Mouse (Mus musculus) hindbrain, embryonic 16.5 days (tissue): ENCODE measurements around the gene Trappc12. TPM values are rescaled to one million over a fixed set of nuclear protein-coding genes. Genes with fewer than 3 reads are reported as not detected.
A peak's percentile ranks its signal among the peaks of the same experiment; 100 is the strongest.
"Not testable (repeated sequence)": the region's sequence is repeated elsewhere in the genome, so short reads cannot be mapped to it uniquely, and the experiment has no call there.

Experiments used
- ATAC-seq: fragments of 200-750 bp; cut with Nextera tagmentation; 2 replicates; pipeline ENCODE4 v1.8.0; 2017; ENCODE audit warnings: moderate TSS enrichment, moderate library complexity
- H3K27ac ChIP-seq: fragments of 300-500 bp; sonication (generic); 2 replicates; pipeline ENCODE4 v1.5.1; 2014; ENCODE audit warnings: low read depth, mild to moderate bottlenecking, control low read depth, low read length, moderate library complexity
- H3K27me3 ChIP-seq: fragments of 300-500 bp; sonication (generic); replicated peaks from 2 replicates; pipeline ENCODE4 v1.6.1; 2014; ENCODE audit warnings: low read length; ENCODE audit not compliant: control insufficient read depth, insufficient read depth
- H3K36me3 ChIP-seq: fragments of 300-500 bp; sonication (generic); 2 replicates; pipeline ENCODE4 v1.6.1; 2014; ENCODE audit warnings: mild to moderate bottlenecking, low read length, moderate library complexity, mixed read lengths; ENCODE audit not compliant: control insufficient read depth, insufficient read depth
- H3K4me1 ChIP-seq: fragments of 300-500 bp; sonication (generic); 2 replicates; pipeline ENCODE4 v1.6.1; 2014; ENCODE audit warnings: low read depth, low read length; ENCODE audit not compliant: control insufficient read depth, insufficient read depth
- H3K4me2 ChIP-seq: fragments of 300-500 bp; sonication (generic); 2 replicates; pipeline ENCODE4 v1.6.1; 2014; ENCODE audit warnings: mild to moderate bottlenecking, low read length, control low read depth, moderate library complexity
- H3K4me3 ChIP-seq: fragments of 300-500 bp; sonication (generic); 2 replicates; pipeline ENCODE4 v1.5.1; 2014; ENCODE audit warnings: mild to moderate bottlenecking, low read length, control low read depth, moderate library complexity
- H3K9ac ChIP-seq: fragments of 300-500 bp; sonication (generic); 2 replicates; pipeline ENCODE4 v1.6.1; 2014; ENCODE audit warnings: low read depth, mild to moderate bottlenecking, control low read depth, low read length, moderate library complexity
- H3K9me3 ChIP-seq: fragments of 300-500 bp; sonication (generic); 2 replicates; pipeline ENCODE4 v1.6.1; 2014; ENCODE audit warnings: mild to moderate bottlenecking, low read length, moderate library complexity; ENCODE audit not compliant: control insufficient read depth
- WGBS: fragments of 180-500 bp; shearing (Covaris S2); extraction: QIAGEN DNeasy Blood & Tissue Kit; methylation state at CpG from one replicate; pipeline ENCODE4 v1.1.7; 2014; 5-methylcytosine and 5-hydroxymethylcytosine counted together
- polyA plus RNA-seq: library from polyadenylated mRNA; unstranded; fragments of >200 nt; fragmentation: Nextera tagmentation; extraction: Ambion mirVana; gene quantifications from 2 replicates; pipeline ENCODE4 v1.2.1, GENCODE M21; 2015

The Trappc12 gene
- polyA plus RNA-seq, 1 experiment from 2014 or later: 41.4 TPM

DNA sequence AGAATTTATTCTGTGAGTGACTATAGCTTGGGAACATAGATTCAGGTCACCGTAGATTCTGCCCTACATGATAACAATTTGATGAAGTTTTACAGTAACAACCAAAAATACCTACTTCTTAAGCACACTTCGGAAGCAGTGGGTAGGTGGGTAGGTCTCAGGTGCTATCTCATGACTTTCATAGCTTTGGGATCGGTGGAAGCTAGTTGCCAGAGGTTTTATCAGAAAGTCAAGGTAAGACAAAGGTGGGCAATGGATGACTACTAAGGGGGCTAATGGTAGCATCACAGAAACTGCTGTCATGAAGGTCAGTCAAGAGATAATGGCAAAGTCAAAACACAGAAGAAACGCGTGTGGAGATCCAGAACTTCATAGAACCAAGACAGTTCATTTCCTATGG is 604 bp upstream of the Trappc12 start:
- H3K4me2 ChIP-seq: peak overlapping the region; percentile 76
- no peak overlapping the region for H3K9ac ChIP-seq
- no peaks in the 10 kb centered on the region for H3K27me3 ChIP-seq
- peaks cover 9% of the 10 kb centered on the region; the same call in 1 of the 2 replicates for H3K36me3 ChIP-seq
- peaks cover 18% of the 10 kb centered on the region for H3K4me1 ChIP-seq
- H3K27ac ChIP-seq: no peak overlapping the region; the same call in 1 of the 2 replicates
- no peaks in the 10 kb centered on the region for H3K9me3 ChIP-seq
- ATAC-seq: no peak
- H3K4me3 ChIP-seq: no peak overlapping the region
- WGBS: 98% methylated on average over 5 of the region's 5 CpGs

- Histone ChIP-seq H3K36me3 (peaks cover 12% of the 10 kb centered on the region; the same call in 1 of the 2 replicates), H3K9ac (no peak overlapping the region), H3K9me3 (no peaks in the 10 kb centered on the region), H3K27ac (no peak overlapping the region), H3K4me1 (peaks cover 3% of the 10 kb centered on the region; the same call in 1 of the 2 replicates), H3K4me2 (no peak overlapping the region), H3K27me3 (no peaks in the 10 kb centered on the region), H3K4me3 (no peak overlapping the region)
- WGBS: 75% methylated on average over 3 of the region's 3 CpGs
- ATAC-seq: no peak
These were observed 6.9 kb downstream of the Trappc12 start for GRCm38 (mm10) chr12:28743328-28743727.

- WGBS: 93% methylated on average over 3 of the region's 3 CpGs
- no peak overlapping the region for H3K4me3 ChIP-seq
- peaks cover 11% of the 10 kb centered on the region; the same call in 1 of the 2 replicates for H3K36me3 ChIP-seq
These were observed 15.0 kb downstream of the Trappc12 start for GRCm38 (mm10) chr12:28735293-28735692.

GRCm38 (mm10) chr12:28734271-28734670 is 16.0 kb downstream of the Trappc12 start:
- no peak for ATAC-seq
- Histone ChIP-seq H3K9ac (no peak overlapping the region), H3K27ac (no peak overlapping the region), H3K9me3 (no peaks in the 10 kb centered on the region), H3K27me3 (no peaks in the 10 kb centered on the region), H3K4me1 (no peaks in the 10 kb centered on the region), H3K36me3 (peaks cover 13% of the 10 kb centered on the region; the same call in 1 of the 2 replicates), H3K4me2 (no peak overlapping the region), H3K4me3 (no peak overlapping the region)
- WGBS: 91% methylated on average over 1 of the region's 1 CpGs

More at GRCm38 (mm10) chr12:28735293-28735692, 15.0 kb downstream of the Trappc12 start:
- no peak overlapping the region for H3K27ac ChIP-seq
- H3K27me3 ChIP-seq: no peaks in the 10 kb centered on the region
- no peak overlapping the region for H3K4me2 ChIP-seq
- H3K9me3 ChIP-seq: no peaks in the 10 kb centered on the region
- no peaks in the 10 kb centered on the region for H3K4me1 ChIP-seq
- H3K9ac ChIP-seq: no peak overlapping the region
- no peak for ATAC-seq

DNA sequence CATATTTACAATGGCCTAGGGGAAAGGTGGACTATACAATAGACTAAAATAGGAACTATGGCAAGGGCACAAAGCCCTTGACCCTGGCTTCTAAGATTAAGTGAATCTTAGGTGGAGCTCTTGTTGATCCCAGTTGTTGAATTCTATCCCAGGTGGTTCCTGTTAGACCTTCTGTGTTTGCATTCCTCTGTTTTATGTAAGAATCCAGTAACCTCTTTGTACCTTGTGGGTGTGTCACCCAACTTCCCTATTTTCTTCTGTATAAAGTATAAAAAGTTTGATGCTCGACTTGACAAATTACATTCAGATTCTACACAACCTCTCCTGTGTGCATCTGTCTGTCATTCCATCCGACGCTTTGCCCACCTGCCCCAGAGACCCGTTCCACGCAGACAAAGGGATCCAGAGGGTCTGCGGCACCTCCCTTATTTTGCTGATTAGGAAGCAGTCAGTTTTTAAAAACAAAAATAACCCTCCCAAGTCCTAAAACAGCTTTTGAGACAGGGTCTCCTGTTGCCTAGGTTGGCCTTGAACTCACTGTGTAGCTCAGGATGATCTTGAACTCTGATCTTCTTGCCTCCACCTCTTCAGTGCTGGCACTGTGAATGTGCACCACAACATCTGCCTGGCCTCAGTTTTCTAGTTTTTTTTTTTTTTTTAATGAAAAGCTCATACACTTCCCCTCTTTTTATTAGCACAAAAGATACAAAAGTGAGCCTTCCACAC is 16.6 kb downstream of the Trappc12 start:
- not testable (repeated sequence) for H3K27me3 ChIP-seq, H3K9ac ChIP-seq, H3K27ac ChIP-seq, H3K4me3 ChIP-seq, ATAC-seq, H3K4me2 ChIP-seq, H3K4me1 ChIP-seq, H3K9me3 ChIP-seq
- 95% methylated on average over 6 of the region's 6 CpGs for WGBS
- peaks cover 13% of the 10 kb centered on the region; the same call in 1 of the 2 replicates for H3K36me3 ChIP-seq

- H3K4me2 ChIP-seq: no peak overlapping the region
- 92% methylated on average over 8 of the region's 8 CpGs for WGBS
These were observed 17.6 kb downstream of the Trappc12 start for GRCm38 (mm10) chr12:28732631-28733030.

DNA sequence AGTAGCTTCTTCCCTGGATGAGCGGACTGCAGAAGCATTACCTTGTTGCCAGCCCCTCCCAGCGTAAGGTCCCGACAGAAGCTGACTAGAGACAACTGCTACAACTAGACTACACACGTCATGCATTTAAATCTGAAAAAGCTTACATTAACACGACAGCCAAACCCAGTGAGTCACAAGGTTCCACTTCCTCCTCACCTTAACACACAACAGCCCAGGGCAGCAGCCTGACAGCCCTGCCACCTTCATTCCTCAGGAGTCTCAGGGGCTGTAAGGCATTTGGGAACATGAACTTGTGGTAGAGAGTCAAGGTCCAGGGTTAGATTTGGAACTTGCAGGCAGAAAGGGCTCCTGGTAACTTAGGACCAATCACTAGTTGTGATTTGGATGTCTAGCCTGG is 23.2 kb downstream of the Trappc12 start:
- no peaks in the 10 kb centered on the region for H3K9me3 ChIP-seq
- WGBS: 90% methylated on average over 5 of the region's 5 CpGs

More at GRCm38 (mm10) chr12:28732631-28733030, 17.6 kb downstream of the Trappc12 start:
- no peak for ATAC-seq
- Histone ChIP-seq H3K9ac (no peak overlapping the region), H3K4me1 (no peaks in the 10 kb centered on the region), H3K27ac (no peak overlapping the region), H3K27me3 (no peaks in the 10 kb centered on the region), H3K4me3 (no peak overlapping the region), H3K36me3 (peaks cover 13% of the 10 kb centered on the region; the same call in 1 of the 2 replicates), H3K9me3 (no peaks in the 10 kb centered on the region)

DNA sequence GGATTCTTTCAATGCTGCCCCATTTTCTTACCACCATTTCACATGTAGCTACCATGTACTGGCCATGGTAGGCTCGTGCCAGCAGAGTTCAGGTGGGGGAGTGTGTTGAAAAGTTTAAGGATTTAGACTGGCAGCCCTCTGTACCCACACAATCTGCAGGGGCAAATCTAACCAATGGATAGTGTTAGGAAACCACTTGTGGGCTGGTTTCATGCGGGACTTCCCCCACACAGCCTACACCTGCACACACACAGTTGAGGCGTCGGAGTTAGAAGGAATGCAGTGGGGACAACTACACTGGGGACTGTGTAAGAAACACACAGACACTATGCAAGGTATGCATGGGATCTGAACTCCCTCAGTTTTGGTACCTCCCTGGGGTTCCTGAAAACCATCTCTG is 24.1 kb downstream of the Trappc12 start:
- WGBS: 94% methylated on average over 4 of the region's 4 CpGs
- no peak for ATAC-seq
- H3K36me3 ChIP-seq: peaks cover 8% of the 10 kb centered on the region; the same call in 1 of the 2 replicates

More for the DNA sequence above, 23.2 kb downstream of the Trappc12 start:
- no peak for ATAC-seq
- no peaks in the 10 kb centered on the region for H3K4me1 ChIP-seq
- H3K4me3 ChIP-seq: no peak overlapping the region
- H3K36me3 ChIP-seq: peaks cover 7% of the 10 kb centered on the region; the same call in 1 of the 2 replicates
- no peak overlapping the region for H3K27ac ChIP-seq
- no peaks in the 10 kb centered on the region for H3K27me3 ChIP-seq
- H3K4me2 ChIP-seq: no peak overlapping the region
- no peak overlapping the region for H3K9ac ChIP-seq

GRCm38 (mm10) chr12:28724366-28724765 is 25.9 kb downstream of the Trappc12 start:
- Histone ChIP-seq H3K36me3 (peaks cover 9% of the 10 kb centered on the region), H3K9me3 (no peaks in the 10 kb centered on the region), H3K4me3 (no peak overlapping the region), H3K4me1 (no peaks in the 10 kb centered on the region), H3K4me2 (no peak overlapping the region), H3K9ac (no peak overlapping the region), H3K27ac (no peak overlapping the region), H3K27me3 (no peaks in the 10 kb centered on the region)
- no peak for ATAC-seq
- 62% methylated on average over 3 of the region's 3 CpGs for WGBS

More for the DNA sequence above, 24.1 kb downstream of the Trappc12 start:
- H3K27ac ChIP-seq: no peak overlapping the region
- H3K4me2 ChIP-seq: no peak overlapping the region
- no peaks in the 10 kb centered on the region for H3K9me3 ChIP-seq
- H3K4me3 ChIP-seq: no peak overlapping the region
- H3K27me3 ChIP-seq: no peaks in the 10 kb centered on the region
- H3K9ac ChIP-seq: no peak overlapping the region
- no peaks in the 10 kb centered on the region for H3K4me1 ChIP-seq
